Mouse (Mus musculus) spleen, adult 10 weeks (tissue): ENCODE results near the gene Ndfip2. TPM values are rescaled to one million over a fixed set of nuclear protein-coding genes. Genes with fewer than 3 reads are reported as not detected.

ENCODE experiments used
- polyA plus RNA-seq: library from polyadenylated mRNA; stranded (reverse); fragments of 350-450 nt; fragmentation: Illumina TruSeq; extraction: RNeasy Lipid Tissue Mini Kit (QIAGEN cat#74804); gene quantifications from one replicate; pipeline ENCODE4 v1.2.3, GENCODE M21; 2015; ENCODE audit warnings: low replicate concordance; ENCODE audit not compliant: insufficient read depth

Ndfip2 gene
- 34.1 TPM for polyA plus RNA-seq

DNA sequence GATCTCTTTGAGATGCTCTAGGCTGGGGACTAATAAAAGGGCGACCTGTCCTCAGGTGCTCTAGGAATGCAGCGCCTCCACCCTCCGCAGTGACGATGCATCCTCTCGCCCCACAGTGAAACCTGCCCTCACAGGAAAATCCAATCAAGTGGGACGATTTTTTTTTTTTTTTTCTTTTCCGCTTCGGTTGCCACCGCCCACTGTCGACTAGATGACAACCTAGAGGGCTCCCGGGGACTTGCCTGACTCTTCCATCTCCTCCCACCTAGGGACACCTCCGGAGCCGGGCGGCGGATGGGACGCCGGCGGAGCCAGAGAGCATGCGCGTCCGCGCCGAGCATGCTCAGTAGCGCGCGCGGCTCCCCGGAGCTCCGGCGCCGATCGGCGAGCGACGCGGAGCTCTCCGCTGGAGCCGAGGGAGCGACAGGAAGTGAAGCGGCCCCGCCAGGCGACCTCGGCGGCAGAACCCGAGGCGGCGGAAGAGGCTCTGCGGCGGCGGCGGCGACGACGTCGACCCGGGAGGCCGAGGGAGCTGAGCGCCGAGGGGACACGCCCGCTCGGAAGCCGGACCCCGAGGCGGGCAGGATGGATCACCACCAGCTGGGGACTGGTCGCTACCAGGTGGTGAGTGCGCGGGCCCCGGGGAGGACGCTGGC is at the start of gene Ndfip2:
Gene Ndfip2 (plus strand): TSS at position 195 of the 656 bp plus-strand sequence.

Other genes starting within 250 kb of the Ndfip2 start
- gene Rbm26, start 81.2 kb upstream of the Ndfip2 start, polyA plus RNA-seq: 86.2 TPM